Mouse (Mus musculus): ENCODE measurements around the gene Srm. TPM values are rescaled to one million over a fixed set of nuclear protein-coding genes. Genes with fewer than 3 reads are reported as not detected.

Gene Srm
- 11.3 and 14.1 TPM in 2 replicates for total RNA-seq (2015; ENCODE audit: low replicate concordance)
- 1.0 and 4.5 TPM in 2 replicates for total RNA-seq (2017; ENCODE audit: low replicate concordance)

- peak; percentile 100 for ATAC-seq (replicated peaks; ENCODE audit: low FRiP score, poor library complexity, severe bottlenecking)
Observed at GRCm38 (mm10) chr4:148591171-148591630, at the start of gene Srm. Srm (plus strand) TSS chr4:148591503.

DNA sequence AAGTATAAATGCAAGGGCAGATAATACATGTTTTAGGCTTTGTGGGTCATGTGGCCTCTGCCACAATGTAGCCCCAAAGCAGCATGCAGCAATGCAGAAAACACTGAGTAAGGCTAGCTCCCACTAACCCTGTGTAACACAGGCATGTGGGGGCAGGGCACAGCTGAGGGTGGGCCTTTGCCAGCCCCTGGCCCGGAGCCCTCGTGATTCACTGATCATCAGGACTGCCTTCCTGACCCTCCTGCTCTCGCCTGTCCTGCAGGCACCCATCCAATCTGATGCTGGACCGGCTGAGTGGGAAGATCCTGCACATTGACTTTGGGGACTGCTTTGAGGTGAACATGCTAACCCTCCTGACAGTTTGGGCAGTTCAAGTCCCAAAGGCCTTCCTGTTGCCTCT is 42.2 kb upstream of the Srm start:
- ATAC-seq (replicated peaks; ENCODE audit: low FRiP score, poor library complexity, severe bottlenecking): no peak

DNA sequence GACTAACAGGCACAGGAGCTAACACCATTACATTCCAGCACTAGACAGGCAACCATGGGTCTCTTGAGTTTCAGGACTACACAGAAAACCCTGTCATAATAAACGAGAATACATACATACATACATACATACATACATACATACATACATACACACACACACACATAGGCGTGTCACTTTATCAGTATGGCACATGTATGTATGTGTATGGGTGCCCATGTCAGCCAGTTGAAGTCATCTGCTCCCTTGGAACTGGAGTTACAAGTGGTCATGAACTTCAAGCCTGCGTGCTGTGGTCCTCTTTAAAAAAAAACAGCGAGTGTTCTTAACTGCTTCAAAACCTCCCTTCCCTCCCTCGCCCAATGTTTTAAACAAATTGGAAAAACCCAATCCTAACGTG is 33.5 kb upstream of the Srm start:
- ATAC-seq (replicated peaks; ENCODE audit: low FRiP score, poor library complexity, severe bottlenecking): no peak

DNA sequence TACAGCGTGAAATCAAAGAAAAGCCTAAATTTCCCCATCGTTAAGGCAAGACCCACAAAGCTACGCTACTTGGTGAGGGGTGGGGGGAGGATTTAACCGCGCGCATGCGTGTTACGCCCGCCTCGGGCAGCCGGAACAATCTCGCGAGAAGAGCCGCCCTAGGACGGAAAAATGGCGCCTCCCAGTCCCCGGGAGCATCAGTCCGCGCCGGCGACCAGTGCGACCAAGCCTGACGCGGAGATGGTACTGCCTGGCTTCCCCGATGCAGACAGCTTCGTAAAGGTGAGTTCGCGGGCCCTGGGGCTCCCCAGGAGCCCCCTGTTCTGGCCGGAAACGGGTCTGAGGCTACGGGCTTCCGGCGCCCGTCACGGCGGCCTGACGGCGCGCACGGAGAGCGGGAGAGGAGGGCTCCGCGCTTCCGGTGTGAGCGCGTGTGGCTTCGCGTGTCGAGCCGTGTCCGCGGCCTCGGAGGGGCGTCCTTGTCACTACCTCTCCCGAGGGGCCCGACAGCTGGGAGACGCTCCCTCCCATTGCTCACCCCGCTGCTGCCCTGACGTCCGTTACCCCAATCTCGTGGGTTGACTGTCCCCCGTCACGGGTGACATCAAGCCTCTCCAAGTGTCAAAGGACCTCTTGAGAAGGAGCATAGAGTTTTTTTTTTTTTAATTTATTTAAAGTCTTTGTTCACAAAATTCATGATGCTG is 32.9 kb upstream of the Srm start, which contains the start of gene Exosc10:
TSS of gene Exosc10 (plus strand) at position 133 of the 704 bp plus-strand sequence.
- peak; percentile 96 for ATAC-seq (replicated peaks; ENCODE audit: low FRiP score, poor library complexity, severe bottlenecking)

- no peak for ATAC-seq (replicated peaks; ENCODE audit: low FRiP score, poor library complexity, severe bottlenecking)
Observed at GRCm38 (mm10) chr4:148562676-148563075, 28.6 kb upstream of the Srm start.

GRCm38 (mm10) chr4:148563595-148563994 is 27.7 kb upstream of the Srm start:
- no peak for ATAC-seq (replicated peaks; ENCODE audit: low FRiP score, poor library complexity, severe bottlenecking)

GRCm38 (mm10) chr4:148570138-148570537 is 21.2 kb upstream of the Srm start:
- no peak for ATAC-seq (replicated peaks; ENCODE audit: low FRiP score, poor library complexity, severe bottlenecking)

DNA sequence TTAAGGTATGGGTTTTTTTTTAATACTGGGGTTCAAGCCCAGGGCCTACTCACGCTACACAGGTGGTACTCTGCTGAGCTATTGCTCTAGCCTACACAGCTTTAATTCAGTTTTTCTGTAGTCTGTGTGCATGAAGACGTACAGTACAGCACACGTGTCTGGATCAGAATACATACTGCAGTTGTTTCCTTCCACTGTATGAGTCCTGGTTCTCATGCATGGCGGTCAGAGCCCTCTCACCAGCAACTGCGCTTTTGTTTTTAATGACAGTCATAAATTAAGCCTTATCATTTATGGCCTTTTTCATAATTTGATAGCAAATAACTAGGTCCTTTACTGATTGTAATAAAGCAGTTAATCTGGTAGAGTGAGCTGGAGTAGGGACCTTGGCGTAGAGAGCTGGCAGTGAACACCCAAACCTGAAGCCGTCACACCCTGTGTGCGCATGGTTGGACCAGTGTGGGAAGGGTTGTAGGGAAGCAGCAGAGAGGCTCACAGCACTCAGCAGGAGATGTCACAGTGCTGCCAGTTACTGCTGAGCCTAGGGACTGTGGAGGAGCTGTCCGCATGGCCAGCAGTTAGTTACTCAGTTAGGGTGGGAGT is 20.5 kb upstream of the Srm start:
- no peak for ATAC-seq (replicated peaks; ENCODE audit: low FRiP score, poor library complexity, severe bottlenecking)

GRCm38 (mm10) chr4:148573222-148573621 is 18.1 kb upstream of the Srm start:
- no peak for ATAC-seq (replicated peaks; ENCODE audit: low FRiP score, poor library complexity, severe bottlenecking)

GRCm38 (mm10) chr4:148580765-148581164 is 10.5 kb upstream of the Srm start:
- no peak for ATAC-seq (replicated peaks; ENCODE audit: low FRiP score, poor library complexity, severe bottlenecking)

DNA sequence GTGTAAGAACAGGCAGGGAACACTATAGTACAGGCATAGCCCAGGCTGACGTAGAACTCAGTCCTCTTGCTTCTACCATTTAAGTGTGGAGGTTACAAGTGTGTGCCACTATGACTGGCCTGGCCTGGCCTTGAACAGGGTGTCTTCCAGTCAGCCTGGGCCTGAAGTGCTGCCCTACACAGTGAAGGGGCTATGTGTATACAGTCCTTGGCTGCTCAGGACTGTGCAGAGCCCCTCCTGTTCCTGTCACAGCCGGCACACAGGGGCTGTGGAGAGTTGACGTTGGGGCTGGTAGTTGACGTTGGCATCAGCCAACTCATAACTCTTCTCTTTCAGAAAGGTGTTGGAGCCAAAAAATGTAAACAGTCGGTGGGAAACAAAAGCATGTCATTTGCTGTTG is 9.9 kb upstream of the Srm start:
- no peak for ATAC-seq (replicated peaks; ENCODE audit: low FRiP score, poor library complexity, severe bottlenecking)

- no peak for ATAC-seq (replicated peaks; ENCODE audit: low FRiP score, poor library complexity, severe bottlenecking)
Observed at GRCm38 (mm10) chr4:148583257-148583656, 8.0 kb upstream of the Srm start.

DNA sequence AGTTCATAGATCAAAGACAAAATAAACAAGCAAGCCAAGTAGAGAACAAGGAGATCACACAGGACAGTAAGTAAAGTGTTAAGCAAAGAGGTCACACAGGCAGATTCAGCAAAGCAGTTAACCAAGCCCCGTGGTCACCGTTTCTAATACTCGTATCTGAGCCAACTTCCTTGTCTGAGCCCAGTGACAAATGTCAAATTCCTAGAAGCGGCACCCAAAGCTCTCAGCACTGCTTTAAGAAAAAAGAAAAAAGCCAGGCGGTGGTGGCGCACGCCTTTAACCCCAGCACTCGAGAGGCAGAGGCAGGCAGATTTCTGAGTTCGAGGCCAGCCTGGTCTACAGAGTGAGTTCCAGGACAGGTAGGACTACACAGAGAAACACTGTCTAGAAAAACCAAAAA is 4.7 kb upstream of the Srm start:
- no peak for ATAC-seq (replicated peaks; ENCODE audit: low FRiP score, poor library complexity, severe bottlenecking)

- ATAC-seq (replicated peaks; ENCODE audit: low FRiP score, poor library complexity, severe bottlenecking): no peak
Observed at GRCm38 (mm10) chr4:148588793-148589192, 2.5 kb upstream of the Srm start.

- ATAC-seq (replicated peaks; ENCODE audit: low FRiP score, poor library complexity, severe bottlenecking): no peak
Observed at GRCm38 (mm10) chr4:148589565-148589964, 1.7 kb upstream of the Srm start.

- no peak for ATAC-seq (replicated peaks; ENCODE audit: low FRiP score, poor library complexity, severe bottlenecking)
Observed at GRCm38 (mm10) chr4:148590421-148591170, 707 bp upstream of the Srm start.

DNA sequence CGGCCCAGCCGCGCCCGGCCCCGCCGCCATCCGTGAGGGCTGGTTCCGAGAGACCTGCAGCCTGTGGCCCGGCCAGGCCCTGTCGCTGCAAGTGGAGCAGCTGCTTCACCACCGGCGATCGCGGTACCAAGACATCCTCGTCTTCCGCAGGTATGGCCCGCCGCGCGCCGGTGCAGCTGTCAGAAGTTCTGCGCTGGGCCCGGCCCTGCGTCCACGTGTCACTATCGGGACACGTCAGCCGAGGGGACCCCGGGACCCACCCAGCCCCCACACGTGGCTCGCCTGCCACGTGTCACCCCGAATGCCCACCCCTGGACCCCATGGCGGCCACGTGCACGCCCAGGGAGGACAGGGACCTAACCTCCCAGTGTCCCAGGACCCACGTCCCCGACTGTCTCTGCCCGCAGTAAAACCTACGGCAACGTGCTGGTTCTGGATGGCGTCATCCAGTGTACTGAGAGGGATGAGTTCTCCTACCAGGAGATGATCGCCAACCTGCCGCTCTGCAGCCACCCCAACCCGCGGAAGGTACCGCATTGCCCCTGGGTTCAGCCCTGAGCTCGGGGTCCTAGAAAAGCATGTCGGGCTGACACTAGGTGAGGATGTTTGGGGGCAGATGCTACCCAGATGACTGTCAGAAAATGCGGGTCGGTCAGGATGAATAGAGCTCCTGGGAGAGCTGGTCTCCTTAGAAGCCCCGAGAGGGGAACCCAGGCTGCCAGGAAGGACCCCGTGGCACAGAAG is 506 bp downstream of the Srm start:
- 0 out of 2 replicates have a peak, but pooled peaks have one; percentile 2 for ATAC-seq (replicated peaks; ENCODE audit: low FRiP score, poor library complexity, severe bottlenecking)

- no peak for ATAC-seq (replicated peaks; ENCODE audit: low FRiP score, poor library complexity, severe bottlenecking)
Observed at GRCm38 (mm10) chr4:148593996-148594395, 2.7 kb downstream of the Srm start.

- ATAC-seq (replicated peaks; ENCODE audit: low FRiP score, poor library complexity, severe bottlenecking): no peak
Observed at GRCm38 (mm10) chr4:148595916-148596315, 4.6 kb downstream of the Srm start.

GRCm38 (mm10) chr4:148596731-148597130 is 5.4 kb downstream of the Srm start:
- no peak for ATAC-seq (replicated peaks; ENCODE audit: low FRiP score, poor library complexity, severe bottlenecking)

Data from erythroid progenitor cell, adult 5-6 weeks (primary cell).